14 mouse cellular contexts compared by ENCODE assay signal in genomic region chr10:43641169-43641945, GRCm38 (mm10).
DNase-seq lines count a peak whose midpoint lies in the region; ATAC-seq and TF ChIP-seq lines count a peak whose summit lies in the region.
"Had no signal": no experiment of that assay in that cellular context is flagged by ENCODE, and none has a peak within 500 bp of the region (broad histone marks: within the 10 kb centered on the region; RNA-seq: fewer than 3 reads in every experiment).

No protein-coding gene starts in this region.

- H3K9ac ChIP-seq in liver, embryonic 16.5 days (ENCODE audit: low read depth, low read length): peak overlapping the region; percentile 34
- no peak overlapping the region for H3K9ac ChIP-seq in stomach, embryonic 15.5 days
- H3K9ac ChIP-seq: hindbrain, embryonic 13.5 days; limb, embryonic 15.5 days had no signal

- peak; percentile 22 for DNase-seq in G1E (ENCODE audit: low spot score)
- DNase-seq in left cerebral cortex, adult 11 months (ENCODE audit: low spot score): no peak
- no peak for DNase-seq in embryo, embryonic 10 days (ENCODE audit: low spot score)
- no peak for DNase-seq in urinary bladder, postnatal 25 days (ENCODE audit: low spot score)
- DNase-seq: cerebellum, postnatal 14 days; thymus, postnatal 36 days had no signal

- WGBS in liver, embryonic 16.5 days (ENCODE audit: insufficient replicate concordance): 23% methylated on average over 14 of the region's 14 CpGs
- whole genome bisulfite sequencing in stomach, embryonic 15.5 days: 60% methylated on average over 14 of the region's 14 CpGs

- 0 out of 2 replicates have a peak overlapping the region, but pooled peaks have one; percentile 7 for H3K4me2 ChIP-seq in liver, embryonic 16.5 days (ENCODE audit: low read depth, low read length)
- H3K4me2 ChIP-seq in stomach, embryonic 15.5 days: no peak overlapping the region
- H3K4me2 ChIP-seq: hindbrain, embryonic 13.5 days; limb, embryonic 15.5 days; midbrain, embryonic 11.5 days had no signal

- H3K27ac ChIP-seq in bone marrow macrophage, adult 2 months (ENCODE audit: insufficient read depth, low read depth, low read length): peak overlapping the region; percentile 65
- H3K27ac ChIP-seq in liver, embryonic 16.5 days (ENCODE audit: low read length): peak overlapping the region; percentile 65
- H3K27ac ChIP-seq in stomach, embryonic 15.5 days: no peak overlapping the region
- H3K27ac ChIP-seq: heart, embryonic 10.5 days; hindbrain, embryonic 13.5 days; limb, embryonic 15.5 days had no signal

- H3K9me3 ChIP-seq in G1E (replicated peaks): 0 out of 2 replicates have a peak, but pooled peaks cover 2% of the 10 kb centered on the region
- no peaks in the 10 kb centered on the region for H3K9me3 ChIP-seq in liver, embryonic 16.5 days (replicated peaks; ENCODE audit: control insufficient read depth, low read length)
- no peaks in the 10 kb centered on the region for H3K9me3 ChIP-seq in stomach, embryonic 15.5 days
- H3K9me3 ChIP-seq: heart, embryonic 10.5 days; hindbrain, embryonic 13.5 days; limb, embryonic 15.5 days had no signal

- peak; percentile 63 for ATAC-seq in G1E (ENCODE audit: extremely low read depth, insufficient number of reproducible peaks, low FRiP score, poor library complexity, severe bottlenecking)
- peak; percentile 78 for ATAC-seq in liver, embryonic 16.5 days (ENCODE audit: low read depth)
- peak; percentile 67 for ATAC-seq in stomach, embryonic 15.5 days (ENCODE audit: insufficient read depth, low FRiP score, low read depth)
- ATAC-seq: Patski had no signal

- H3K4me3 ChIP-seq in G1E (ENCODE audit: low read depth, low read length): no peak overlapping the region; the same call in 1 of the 2 replicates
- no peak overlapping the region for H3K4me3 ChIP-seq in bone marrow macrophage, adult 2 months (ENCODE audit: insufficient read depth, low read length)
- no peak overlapping the region for H3K4me3 ChIP-seq in liver, embryonic 16.5 days (ENCODE audit: low read depth, low read length)
- no peak overlapping the region for H3K4me3 ChIP-seq in stomach, embryonic 15.5 days (replicated peaks)
- H3K4me3 ChIP-seq: heart, embryonic 10.5 days; hindbrain, embryonic 13.5 days; limb, embryonic 15.5 days had no signal

- H3K36me3 ChIP-seq in G1E (replicated peaks): no peaks in the 10 kb centered on the region
- no peaks in the 10 kb centered on the region for H3K36me3 ChIP-seq in liver, embryonic 16.5 days (ENCODE audit: control insufficient read depth, insufficient read depth)
- H3K36me3 ChIP-seq in stomach, embryonic 15.5 days: no peaks in the 10 kb centered on the region
- H3K36me3 ChIP-seq: heart, embryonic 10.5 days; hindbrain, embryonic 13.5 days; limb, embryonic 15.5 days had no signal

- H3K4me1 ChIP-seq in G1E (ENCODE audit: insufficient read depth, low read depth, low read length): peaks cover 63% of the 10 kb centered on the region
- H3K4me1 ChIP-seq in bone marrow macrophage, adult 2 months (ENCODE audit: control insufficient read depth, insufficient read depth, low read length): peaks cover 24% of the 10 kb centered on the region
- H3K4me1 ChIP-seq in liver, embryonic 16.5 days (ENCODE audit: control insufficient read depth, low read depth, low read length): peaks cover 33% of the 10 kb centered on the region
- no peaks in the 10 kb centered on the region for H3K4me1 ChIP-seq in stomach, embryonic 15.5 days
- H3K4me1 ChIP-seq: hindbrain, embryonic 13.5 days; limb, embryonic 15.5 days had no signal

- TF ChIP-seq POLR2A in bone marrow macrophage, adult 2 months (IDR thresholded peaks at IDR 0.05; ENCODE audit: borderline replicate concordance, low read depth, low read length): no peak

- TF ChIP-seq CTCF in G1E (IDR thresholded peaks at IDR 0.05; ENCODE audit: low read depth, low read length): no peak
- no peak for TF ChIP-seq CTCF in bone marrow macrophage, adult 2 months (IDR thresholded peaks at IDR 0.05; ENCODE audit: low read depth, low read length)

- no peaks in the 10 kb centered on the region for H3K27me3 ChIP-seq in G1E (ENCODE audit: insufficient read depth, low read length)
- no peaks in the 10 kb centered on the region for H3K27me3 ChIP-seq in liver, embryonic 16.5 days (ENCODE audit: control insufficient read depth, insufficient read depth, low read depth, low read length)
- H3K27me3 ChIP-seq in stomach, embryonic 15.5 days (replicated peaks): no peaks in the 10 kb centered on the region
- H3K27me3 ChIP-seq: hindbrain, embryonic 13.5 days; limb, embryonic 15.5 days; Patski had no signal
